Mouse (Mus musculus) kidney, adult 2 months (tissue): ENCODE data around the gene Slc35g1.

ENCODE experiments used
- CTCF ChIP-seq: fragments of 200-500 bp; conservative IDR thresholded peaks from 2 replicates; pipeline ENCODE4 v1.5.1; 2011; ENCODE audit warnings: low read depth, mild to moderate bottlenecking, control low read depth, low read length, moderate library complexity, mixed read lengths; ENCODE audit not compliant: insufficient read depth, insufficient read length
- POLR2A ChIP-seq: fragments of 200-500 bp; IDR thresholded peaks from one replicate; pipeline ENCODE4 v1.6.1; 2011; ENCODE audit warnings: low read depth, low read length, control low read depth

GRCm38 (mm10) chr19:38357956-38358623, 37.7 kb upstream of the Slc35g1 start:
- no peak for TF ChIP-seq POLR2A
- no peak for TF ChIP-seq CTCF
